Mouse (Mus musculus) central nervous system, embryonic 14 days (tissue): ENCODE measurements around the gene Nynrin. TPM values are rescaled to one million over a fixed set of nuclear protein-coding genes. Genes with fewer than 3 reads are reported as not detected.

ENCODE experiments used
- polyA plus RNA-seq: library from polyadenylated mRNA; depleted of rRNA; stranded (reverse); fragments of >200 nt; gene quantifications from 2 replicates; pipeline ENCODE4 v1.2.3, GENCODE M21; 2012; rRNA removed

Nynrin gene
- 18.4 and 24.1 TPM in 2 replicates for polyA plus RNA-seq

GRCm38 (mm10) chr14:55853621-55854285 is at the start of gene Nynrin:
Nynrin (plus strand) TSS chr14:55854010.

GRCm38 (mm10) chr14:55822991-55823762 is 30.6 kb upstream of the Nynrin start, which contains the start of gene Nfatc4:
Nfatc4 (plus strand) TSS chr14:55823144.

GRCm38 (mm10) chr14:55884166-55884565 is 30.4 kb downstream of the Nynrin start, which contains the start of gene Cbln3:
Cbln3 (minus strand) TSS chr14:55884392.

DNA sequence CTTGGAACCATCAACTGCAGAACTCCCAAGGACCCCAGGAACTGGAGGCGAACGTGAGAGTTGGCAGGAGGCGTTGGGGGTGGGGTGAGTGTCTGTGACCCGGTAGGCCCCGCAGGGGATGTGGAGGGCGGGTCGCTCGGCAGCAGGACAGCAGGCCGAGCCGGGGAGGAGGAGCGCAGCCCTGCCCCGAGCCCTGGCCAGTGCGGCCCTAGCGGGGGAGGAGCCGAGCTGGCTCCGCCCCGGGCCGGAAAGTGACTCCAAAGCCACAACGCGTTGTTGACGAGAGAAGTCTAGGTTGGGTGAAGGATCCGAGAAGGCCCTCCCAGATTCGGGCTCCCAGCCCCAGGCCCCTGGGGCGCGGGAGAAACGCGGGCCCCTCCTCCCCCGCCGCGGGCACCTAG is 30.9 kb downstream of the Nynrin start, which contains the start of gene Khnyn:
Khnyn (plus strand) TSS at position 235 of the 401 bp plus-strand sequence.

DNA sequence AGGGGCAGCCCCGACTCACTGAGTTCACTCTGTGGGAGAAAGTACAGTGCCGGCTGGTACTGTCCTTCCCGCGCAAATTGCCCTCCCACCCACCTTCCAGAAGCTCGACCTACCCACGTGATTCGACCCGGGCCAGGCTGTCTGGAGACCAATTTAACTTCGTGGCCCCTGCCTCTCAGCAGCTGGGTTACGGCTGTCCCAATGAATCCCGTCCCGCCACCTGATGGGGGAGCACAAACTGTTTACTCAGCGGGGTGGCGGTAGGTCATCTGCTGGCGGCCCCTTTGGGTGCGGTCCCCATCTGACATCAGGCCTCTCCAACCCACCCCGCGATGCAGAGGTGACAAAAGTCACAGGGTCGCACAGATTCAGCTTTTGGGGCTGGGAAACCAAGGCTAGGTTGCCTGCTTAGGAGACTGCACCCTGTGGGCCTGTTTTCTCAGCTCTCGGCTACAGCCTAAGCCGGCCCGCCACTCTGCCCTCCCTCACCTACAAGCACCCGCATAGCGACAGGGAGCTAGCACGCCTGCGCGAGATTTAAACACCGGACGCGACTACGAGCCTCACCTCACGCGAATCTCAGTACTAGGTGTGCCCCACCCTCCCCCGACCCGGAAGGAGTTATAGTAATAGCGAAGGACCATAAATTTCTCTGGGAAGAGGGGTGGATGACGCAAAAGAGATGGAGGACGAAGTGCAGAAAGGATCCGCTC is 46.0 kb downstream of the Nynrin start, which contains the start of gene Sdr39u1:
Sdr39u1 (minus strand) TSS at position 593 of the 713 bp plus-strand sequence.

Other genes with a start within 250 kb of the Nynrin start
- 19.0 and 25.2 TPM in 2 replicates for gene Rec8, start 236.0 kb upstream of the Nynrin start, polyA plus RNA-seq
- 171 and 172 TPM in 2 replicates for gene Ipo4, start 218.1 kb upstream of the Nynrin start, polyA plus RNA-seq
- gene Gm49378, start 216.1 kb upstream of the Nynrin start, polyA plus RNA-seq: 6.9 and 7.0 TPM in 2 replicates
- 48.4 and 58.4 TPM in 2 replicates for gene Tm9sf1, start 210.2 kb upstream of the Nynrin start, polyA plus RNA-seq
- 2.0 and 2.1 TPM in 2 replicates for gene Tssk4, start 203.8 kb upstream of the Nynrin start, polyA plus RNA-seq
- gene Mdp1, start 193.5 kb upstream of the Nynrin start, polyA plus RNA-seq: 52.9 and 57.0 TPM in 2 replicates
- 43.0 and 44.1 TPM in 2 replicates for gene Gmpr2, start 182.1 kb upstream of the Nynrin start, polyA plus RNA-seq
- 461 and 488 TPM in 2 replicates for gene Nedd8, start 181.9 kb upstream of the Nynrin start, polyA plus RNA-seq
- gene Tinf2, start 172.2 kb upstream of the Nynrin start, polyA plus RNA-seq: 32.9 and 33.1 TPM in 2 replicates
- gene Tgm1, start 140.1 kb upstream of the Nynrin start, polyA plus RNA-seq: 0.43 and 1.5 TPM in 2 replicates
- gene Rabggta, start 131.7 kb upstream of the Nynrin start, polyA plus RNA-seq: 57.1 and 61.9 TPM in 2 replicates
- gene Dhrs1, start 108.3 kb upstream of the Nynrin start, polyA plus RNA-seq: 86.8 and 87.0 TPM in 2 replicates
- gene Nop9, start 108.3 kb upstream of the Nynrin start, polyA plus RNA-seq: 21.4 and 26.4 TPM in 2 replicates
- gene Cideb, start 95.6 kb upstream of the Nynrin start, polyA plus RNA-seq: 0.57 and 1.3 TPM in 2 replicates
- 0.11 and 0.21 TPM in 2 replicates for gene Ltb4r2, start 92.6 kb upstream of the Nynrin start, polyA plus RNA-seq
- 0.34 and 0.91 TPM in 2 replicates for gene Ltb4r1, start 88.0 kb upstream of the Nynrin start, polyA plus RNA-seq
- 5.0 and 9.7 TPM in 2 replicates for gene Adcy4, start 69.9 kb upstream of the Nynrin start, polyA plus RNA-seq
- 3.1 and 9.4 TPM in 2 replicates for gene Ripk3, start 65.1 kb upstream of the Nynrin start, polyA plus RNA-seq
- gene Nfatc4, start 30.9 kb upstream of the Nynrin start, polyA plus RNA-seq: 29.1 and 48.1 TPM in 2 replicates
- 0.45 and 0.53 TPM in 2 replicates for gene Cbln3, start 30.4 kb downstream of the Nynrin start, polyA plus RNA-seq
- 14.8 and 16.5 TPM in 2 replicates for gene Khnyn, start 30.9 kb downstream of the Nynrin start, polyA plus RNA-seq
- gene Sdr39u1, start 46.3 kb downstream of the Nynrin start, polyA plus RNA-seq: 102 and 107 TPM in 2 replicates
- gene Cma1, start 90.7 kb downstream of the Nynrin start, polyA plus RNA-seq: 1.4 and 5.1 TPM in 2 replicates
- not detected in 2 replicates for gene Cma2, start 97.0 kb downstream of the Nynrin start, polyA plus RNA-seq
- 0.08 TPM in 1 of 2 replicates, not detected in the other for gene Mcpt1, start 164.0 kb downstream of the Nynrin start, polyA plus RNA-seq
- not detected in 2 replicates for gene Mcpt9, start 176.5 kb downstream of the Nynrin start, polyA plus RNA-seq
- gene Mcpt2, start 188.0 kb downstream of the Nynrin start, polyA plus RNA-seq: 0.06 TPM in 1 of 2 replicates, not detected in the other
- gene Mcpt4, start 208.3 kb downstream of the Nynrin start, polyA plus RNA-seq: 0.19 TPM in 1 of 2 replicates, not detected in the other
- 0.07 and 0.23 TPM in 2 replicates for gene Mcpt8, start 231.3 kb downstream of the Nynrin start, polyA plus RNA-seq
- gene Ctsg, start 248.6 kb downstream of the Nynrin start, polyA plus RNA-seq: 0.22 and 0.29 TPM in 2 replicates